Mouse (Mus musculus): ENCODE measurements at regions not wholly inside any gene's neighbourhood (a gene's known extent, or its start where the extent isn't known, plus 50 kb on each side); places are given as distances from the start of the nearest gene placed in this dataset.

DNA sequence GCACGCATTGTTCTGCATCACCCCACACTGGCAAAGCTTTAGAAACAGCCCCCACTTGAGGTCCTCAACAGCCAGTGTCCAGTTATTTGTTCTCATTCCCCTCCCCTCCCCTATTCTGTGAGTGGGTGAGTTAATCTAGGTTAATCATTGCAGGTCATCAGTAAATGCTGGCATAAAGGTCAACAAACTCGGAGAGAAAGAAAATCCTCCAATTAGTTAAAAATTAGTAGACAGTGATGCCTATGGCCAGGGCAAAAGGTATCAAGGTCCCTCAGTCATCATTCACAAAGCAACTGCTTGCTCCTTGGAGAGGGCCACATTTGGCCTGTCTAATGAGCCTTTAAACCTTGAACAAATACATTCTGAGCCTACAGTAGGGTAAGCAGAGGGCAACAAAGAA is 105.3 kb upstream of the Dynlrb2 start:
- H3K27me3 ChIP-seq (ENCODE audit: low read depth, poor library complexity, severe bottlenecking) = no peaks in the 10 kb centered on the region
- no peak for DNase-seq (ENCODE audit: low spot score)
- no peaks in the 10 kb centered on the region for H3K4me1 ChIP-seq
- no peaks in the 10 kb centered on the region for H3K9me3 ChIP-seq (replicated peaks)
- H3K27ac ChIP-seq = no peak overlapping the region
- H3K36me3 ChIP-seq = no peaks in the 10 kb centered on the region
- H3K4me3 ChIP-seq = no peak overlapping the region
- 85% methylated on average over 2 of the region's 2 CpGs for WGBS

- H3K4me3 ChIP-seq = no peak overlapping the region
- H3K27ac ChIP-seq = no peak overlapping the region
- WGBS = 83% methylated on average over 11 of the region's 11 CpGs
Measured at GRCm38 (mm10) chr8:116398565-116399205, 106.1 kb upstream of the Dynlrb2 start.

GRCm38 (mm10) chr8:116385193-116385955 is 119.4 kb upstream of the Dynlrb2 start:
- Histone ChIP-seq H3K27ac (0 out of 2 replicates have a peak overlapping the region, but pooled peaks have one; percentile 14), H3K4me3 (no peak overlapping the region), H3K36me3 (no peaks in the 10 kb centered on the region), H3K4me1 (peaks cover 23% of the 10 kb centered on the region), H3K9me3 (replicated peaks) (no peaks in the 10 kb centered on the region), H3K27me3 (ENCODE audit: low read depth, poor library complexity, severe bottlenecking) (peaks cover 4% of the 10 kb centered on the region; the same call in 1 of the 2 replicates)
- WGBS = 88% methylated on average over 23 of the region's 23 CpGs
- DNase-seq (ENCODE audit: low spot score) = no peak

More at GRCm38 (mm10) chr8:116398565-116399205, 106.1 kb upstream of the Dynlrb2 start:
- Histone ChIP-seq H3K4me1 (no peaks in the 10 kb centered on the region), H3K36me3 (no peaks in the 10 kb centered on the region), H3K27me3 (ENCODE audit: low read depth, poor library complexity, severe bottlenecking) (no peaks in the 10 kb centered on the region), H3K9me3 (replicated peaks) (no peaks in the 10 kb centered on the region)
- no peak for DNase-seq (ENCODE audit: low spot score)

DNA sequence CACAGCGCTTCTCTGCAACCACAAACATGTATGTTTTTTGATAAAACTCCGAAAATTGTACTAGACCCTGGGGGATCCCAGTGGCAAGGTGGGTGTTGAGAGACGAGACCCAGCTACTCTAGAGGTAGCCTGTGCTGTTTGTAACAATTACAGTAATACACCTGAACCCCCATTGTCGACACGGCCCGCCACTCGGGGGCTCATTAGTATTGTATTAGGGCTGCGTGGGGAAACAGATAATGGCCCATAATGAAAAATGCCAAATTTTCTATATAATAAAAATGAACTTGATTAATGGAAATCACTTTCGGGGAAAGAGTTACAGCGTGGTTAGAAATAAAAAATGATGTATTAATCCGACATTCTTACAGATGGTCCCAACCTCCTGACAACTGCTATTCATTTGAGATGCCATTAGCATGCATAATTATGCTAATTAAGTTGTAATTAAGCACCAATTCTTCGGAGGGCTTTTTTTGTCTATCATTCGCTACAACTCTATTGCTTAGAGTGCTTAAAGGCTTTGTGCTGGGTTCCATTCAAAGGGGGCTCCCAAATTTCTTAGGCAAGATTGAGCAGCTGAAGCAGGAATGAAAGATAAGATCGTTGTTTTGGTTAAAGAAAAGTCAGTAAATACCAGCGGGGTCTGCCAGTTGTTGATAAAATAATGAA is 120.2 kb upstream of the Dynlrb2 start:
- no peaks in the 10 kb centered on the region for H3K36me3 ChIP-seq
- peaks cover 24% of the 10 kb centered on the region for H3K4me1 ChIP-seq
- WGBS = 70% methylated on average over 15 of the region's 15 CpGs
- no peaks in the 10 kb centered on the region for H3K9me3 ChIP-seq (replicated peaks)
- H3K4me3 ChIP-seq = no peak overlapping the region
- no peak overlapping the region for H3K27ac ChIP-seq
- DNase-seq (ENCODE audit: low spot score) = no peak
- H3K27me3 ChIP-seq (ENCODE audit: low read depth, poor library complexity, severe bottlenecking) = peaks cover 4% of the 10 kb centered on the region; the same call in 1 of the 2 replicates

DNA sequence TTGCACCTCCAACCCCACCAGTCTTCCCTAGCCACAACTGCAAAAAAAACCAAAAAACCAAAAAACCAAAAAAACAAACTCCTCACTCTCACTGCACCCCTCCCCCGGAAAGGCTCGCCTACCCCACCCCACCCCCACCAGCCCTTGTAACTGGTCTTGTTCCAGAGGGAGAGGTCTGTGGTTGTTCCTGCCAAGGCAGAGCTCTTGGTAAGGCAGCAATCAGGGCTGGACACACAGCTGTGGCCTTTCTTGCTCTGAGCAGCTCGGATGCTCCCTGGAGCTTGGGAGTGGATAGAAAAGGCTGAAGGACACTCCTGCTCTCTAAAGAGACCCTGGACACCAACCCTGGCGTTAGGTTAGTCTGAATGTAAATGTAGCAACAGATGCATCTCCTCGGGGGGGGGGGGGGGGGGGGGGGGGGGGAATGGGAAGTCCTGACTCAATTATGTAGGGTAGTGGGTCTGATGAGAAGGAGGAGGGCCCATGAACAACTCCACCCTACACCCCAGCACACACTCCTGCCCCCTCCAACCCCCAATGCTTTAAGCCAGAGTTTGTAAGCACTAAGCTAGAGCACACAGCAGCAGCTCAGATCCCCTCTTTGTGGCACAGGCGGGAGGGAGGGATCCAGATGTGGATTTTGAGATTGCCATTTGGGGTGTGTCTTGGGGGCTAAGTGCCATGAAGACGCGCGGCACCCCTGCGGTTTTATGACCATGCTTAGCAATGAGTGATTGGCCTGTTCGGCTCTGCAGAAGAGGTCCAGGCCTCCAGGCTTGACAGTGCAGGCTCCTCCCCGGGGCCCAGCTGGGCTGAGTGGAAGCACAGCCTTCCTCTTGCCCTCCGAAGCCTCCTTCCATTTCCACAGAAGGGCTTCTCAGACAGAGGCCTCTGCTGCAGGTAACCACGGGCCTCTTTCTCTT is 121.0 kb upstream of the Dynlrb2 start:
- Histone ChIP-seq H3K4me3 (no peak overlapping the region), H3K36me3 (no peaks in the 10 kb centered on the region), H3K27ac (no peak overlapping the region; the same call in 1 of the 2 replicates), H3K27me3 (ENCODE audit: low read depth, poor library complexity, severe bottlenecking) (peaks cover 4% of the 10 kb centered on the region; the same call in 1 of the 2 replicates), H3K4me1 (peaks cover 26% of the 10 kb centered on the region), H3K9me3 (replicated peaks) (no peaks in the 10 kb centered on the region)
- peak; percentile 58 for DNase-seq (ENCODE audit: low spot score)
- 18% methylated on average over 12 of the region's 14 CpGs for WGBS

DNA sequence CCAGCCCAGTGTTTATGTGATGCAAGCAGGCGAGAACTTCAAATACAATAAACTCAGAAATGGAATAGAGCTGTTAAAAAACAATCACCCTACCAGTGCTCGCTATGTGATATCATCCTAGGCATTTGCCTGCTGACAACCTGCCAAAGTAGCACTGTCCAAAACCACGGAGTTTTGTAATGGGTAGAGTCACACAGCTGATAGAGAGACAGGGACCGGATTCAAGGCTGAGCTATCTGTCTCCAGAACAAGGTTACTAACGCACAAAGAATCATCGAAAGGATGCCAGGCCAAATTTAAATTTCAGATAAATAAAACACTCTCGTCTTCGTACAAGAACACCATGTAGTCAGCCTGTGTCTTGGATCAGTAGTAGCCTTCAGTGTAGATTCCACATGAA is 121.7 kb upstream of the Dynlrb2 start:
- 91% methylated on average over 8 of the region's 8 CpGs for WGBS
- no peak for DNase-seq (ENCODE audit: low spot score)
- no peak overlapping the region for H3K27ac ChIP-seq
- peaks cover 4% of the 10 kb centered on the region; the same call in 1 of the 2 replicates for H3K27me3 ChIP-seq (ENCODE audit: low read depth, poor library complexity, severe bottlenecking)
- no peaks in the 10 kb centered on the region for H3K9me3 ChIP-seq (replicated peaks)
- H3K4me3 ChIP-seq = no peak overlapping the region
- no peaks in the 10 kb centered on the region for H3K36me3 ChIP-seq
- peaks cover 26% of the 10 kb centered on the region for H3K4me1 ChIP-seq

DNA sequence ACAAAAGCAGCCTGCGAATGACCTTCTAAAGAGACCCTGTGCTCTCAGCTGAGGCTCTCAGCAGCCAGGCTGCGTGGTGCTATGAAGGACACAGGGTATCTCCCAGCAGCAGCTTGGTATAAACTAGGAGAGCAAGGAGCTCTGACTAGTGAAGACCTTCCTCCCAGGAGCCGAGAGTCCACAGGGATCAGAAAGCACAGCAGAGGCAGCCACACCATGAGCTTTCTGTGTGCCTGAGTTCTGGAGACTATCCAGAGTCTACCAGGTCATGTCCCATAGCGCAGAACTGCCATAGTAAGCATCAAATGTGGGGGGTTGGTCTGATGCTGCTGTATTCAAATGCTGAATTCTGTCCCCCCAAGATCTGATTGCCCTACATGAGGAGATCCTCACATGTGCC is 124.2 kb upstream of the Dynlrb2 start:
- H3K4me3 ChIP-seq = no peak overlapping the region
- peaks cover 25% of the 10 kb centered on the region for H3K4me1 ChIP-seq
- 94% methylated on average over 4 of the region's 4 CpGs for WGBS
- H3K36me3 ChIP-seq = no peaks in the 10 kb centered on the region
- DNase-seq (ENCODE audit: low spot score) = no peak
- H3K9me3 ChIP-seq (replicated peaks) = no peaks in the 10 kb centered on the region
- no peak overlapping the region for H3K27ac ChIP-seq
- no peaks in the 10 kb centered on the region for H3K27me3 ChIP-seq (ENCODE audit: low read depth, poor library complexity, severe bottlenecking)

DNA sequence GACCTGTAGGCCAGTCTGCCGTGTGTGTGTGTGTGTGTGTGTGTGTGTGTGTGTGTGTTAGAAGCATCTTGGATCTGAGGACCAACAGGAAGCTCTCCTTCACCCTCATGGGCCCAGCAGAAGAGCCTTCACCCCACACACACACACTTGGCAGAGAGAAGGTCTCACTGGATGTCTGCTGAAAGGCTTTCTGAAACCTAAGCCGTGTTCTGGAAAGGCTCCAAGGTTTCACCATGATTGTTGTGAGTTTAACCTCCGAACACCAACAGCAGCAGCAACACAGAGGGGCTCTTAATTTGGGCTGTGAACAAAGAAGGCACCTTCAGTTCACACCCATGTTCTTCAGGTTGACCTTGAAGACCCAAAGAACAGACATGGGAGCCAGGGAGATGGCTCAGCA is 124.9 kb upstream of the Dynlrb2 start:
- H3K4me1 ChIP-seq = peaks cover 21% of the 10 kb centered on the region
- no peaks in the 10 kb centered on the region for H3K36me3 ChIP-seq
- no peak for DNase-seq (ENCODE audit: low spot score)
- H3K27ac ChIP-seq = no peak overlapping the region
- 82% methylated on average over 3 of the region's 3 CpGs for whole genome bisulfite sequencing
- H3K27me3 ChIP-seq (ENCODE audit: low read depth, poor library complexity, severe bottlenecking) = no peaks in the 10 kb centered on the region
- no peak overlapping the region for H3K4me3 ChIP-seq
- no peaks in the 10 kb centered on the region for H3K9me3 ChIP-seq (replicated peaks)

DNA sequence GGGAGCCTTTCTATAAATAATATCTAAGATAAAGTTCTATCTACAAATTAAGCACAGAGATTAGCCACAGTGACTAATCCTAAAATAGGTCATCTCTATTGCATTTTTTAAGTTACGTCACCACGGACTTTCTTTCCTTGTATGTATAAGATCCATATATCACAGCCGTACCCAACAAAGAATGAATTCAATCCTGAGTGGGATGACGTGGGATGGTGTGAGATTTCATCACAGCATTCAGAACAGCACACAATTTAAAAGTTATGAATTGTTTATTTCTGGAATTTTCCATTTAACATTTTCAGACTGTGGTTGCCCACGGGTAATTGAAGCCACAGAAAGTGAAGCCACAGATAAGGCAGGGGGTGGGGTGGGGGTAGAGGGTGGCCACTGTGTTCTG is 129.0 kb upstream of the Dynlrb2 start:
- H3K4me3 ChIP-seq = no peak overlapping the region
- no peak for DNase-seq (ENCODE audit: low spot score)
- H3K27ac ChIP-seq = no peak overlapping the region
- no peaks in the 10 kb centered on the region for H3K36me3 ChIP-seq
- peaks cover 14% of the 10 kb centered on the region for H3K4me1 ChIP-seq
- no peaks in the 10 kb centered on the region for H3K27me3 ChIP-seq (ENCODE audit: low read depth, poor library complexity, severe bottlenecking)
- H3K9me3 ChIP-seq (replicated peaks) = no peaks in the 10 kb centered on the region
- WGBS = 88% methylated on average over 5 of the region's 5 CpGs

DNA sequence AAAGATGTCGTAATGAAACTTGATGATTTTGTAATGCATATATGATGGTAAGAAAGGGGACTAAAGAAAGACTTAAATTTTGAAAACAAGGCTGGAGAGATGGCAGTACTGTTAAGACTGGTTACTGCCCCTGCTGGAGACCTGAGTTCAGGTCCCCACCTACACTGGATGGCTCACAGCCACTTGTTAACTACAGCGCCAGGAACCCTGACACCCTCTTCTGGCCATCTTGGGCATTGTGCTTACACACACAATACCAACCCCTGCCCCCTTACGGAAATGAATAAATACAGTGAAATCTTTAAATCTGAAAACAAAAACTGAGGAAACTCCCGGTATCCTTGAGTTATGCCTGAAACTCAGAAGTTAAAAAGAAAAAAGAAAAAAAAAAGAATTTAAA is 131.7 kb upstream of the Dynlrb2 start:
- H3K27me3 ChIP-seq (ENCODE audit: low read depth, poor library complexity, severe bottlenecking) = no peaks in the 10 kb centered on the region
- no peaks in the 10 kb centered on the region for H3K36me3 ChIP-seq
- no peaks in the 10 kb centered on the region for H3K9me3 ChIP-seq (replicated peaks)
- no peak overlapping the region for H3K27ac ChIP-seq
- 84% methylated on average over 4 of the region's 4 CpGs for WGBS
- H3K4me3 ChIP-seq = no peak overlapping the region
- no peak for DNase-seq (ENCODE audit: low spot score)
- peaks cover 12% of the 10 kb centered on the region for H3K4me1 ChIP-seq

- Histone ChIP-seq H3K9me3 (replicated peaks) (no peaks in the 10 kb centered on the region), H3K36me3 (no peaks in the 10 kb centered on the region), H3K27ac (no peak overlapping the region), H3K27me3 (ENCODE audit: low read depth, poor library complexity, severe bottlenecking) (no peaks in the 10 kb centered on the region), H3K4me3 (no peak overlapping the region), H3K4me1 (peaks cover 12% of the 10 kb centered on the region)
- 76% methylated on average over 3 of the region's 3 CpGs for WGBS
- DNase-seq (ENCODE audit: low spot score) = no peak
Measured at GRCm38 (mm10) chr8:116372574-116372973, 132.2 kb upstream of the Dynlrb2 start.

- DNase-seq (ENCODE audit: low spot score) = no peak
- Histone ChIP-seq H3K36me3 (no peaks in the 10 kb centered on the region), H3K27ac (no peak overlapping the region), H3K4me3 (no peak overlapping the region), H3K9me3 (replicated peaks) (no peaks in the 10 kb centered on the region), H3K27me3 (ENCODE audit: low read depth, poor library complexity, severe bottlenecking) (no peaks in the 10 kb centered on the region), H3K4me1 (peaks cover 12% of the 10 kb centered on the region)
- WGBS = 84% methylated on average over 9 of the region's 9 CpGs
Measured at GRCm38 (mm10) chr8:116372056-116372455, 132.7 kb upstream of the Dynlrb2 start.
